Mouse (Mus musculus) megakaryocyte, adult 5-6 weeks (primary cell): ENCODE measurements around the gene Nwd2. TPM values are rescaled to one million over a fixed set of nuclear protein-coding genes. Genes with fewer than 3 reads are reported as not detected.

Experiments
- ATAC-seq: 2 replicates; pipeline ENCODE4 v1.8.0; 2016; ENCODE audit warnings: mild to moderate bottlenecking, inconsistent platforms; ENCODE audit not compliant: poor library complexity, severe bottlenecking
- total RNA-seq, 2 experiments: library from RNA; stranded (forward) in 1 of 2; stranded (reverse) in 1 of 2; fragments of 153-499, 151-499 nt in 1 of 2; fragments of 221-1000, 200-1000 nt in 1 of 2; gene quantifications; 2 replicates each; pipeline versions ENCODE4 v1.2.3 to v1.2.4; 2015 to 2017

The Nwd2 gene
- not detected in 2 replicates for total RNA-seq (2015)
- total RNA-seq (2017): not detected in 2 replicates

GRCm38 (mm10) chr5:63649070-63649532 is at the start of gene Nwd2:
Nwd2 (plus strand) TSS chr5:63649102.
- ATAC-seq: no peak

- no peak for ATAC-seq
These were observed 41.5 kb upstream of the Nwd2 start for GRCm38 (mm10) chr5:63607447-63607846.

GRCm38 (mm10) chr5:63616792-63617668 is 31.9 kb upstream of the Nwd2 start:
- ATAC-seq: no peak

GRCm38 (mm10) chr5:63624123-63624522 is 24.8 kb upstream of the Nwd2 start:
- ATAC-seq: no peak

- ATAC-seq: no peak
These were observed 20.9 kb upstream of the Nwd2 start for GRCm38 (mm10) chr5:63627832-63628530.

- no peak for ATAC-seq
These were observed 20.4 kb upstream of the Nwd2 start for GRCm38 (mm10) chr5:63628531-63628871.

- ATAC-seq: no peak
These were observed 14.3 kb upstream of the Nwd2 start for GRCm38 (mm10) chr5:63634636-63635035.

GRCm38 (mm10) chr5:63648187-63648586 is 715 bp upstream of the Nwd2 start:
- ATAC-seq: no peak

- ATAC-seq: no peak
These were observed 897 bp downstream of the Nwd2 start for GRCm38 (mm10) chr5:63649533-63650464.

- no peak for ATAC-seq
These were observed 2.9 kb downstream of the Nwd2 start for GRCm38 (mm10) chr5:63651813-63652212.

- no peak for ATAC-seq
These were observed 3.8 kb downstream of the Nwd2 start for GRCm38 (mm10) chr5:63652705-63653104.

GRCm38 (mm10) chr5:63666884-63667283 is 18.0 kb downstream of the Nwd2 start:
- no peak for ATAC-seq

- no peak for ATAC-seq
These were observed 27.0 kb downstream of the Nwd2 start for GRCm38 (mm10) chr5:63675934-63676333.

GRCm38 (mm10) chr5:63689084-63689483 is 40.2 kb downstream of the Nwd2 start:
- ATAC-seq: no peak

GRCm38 (mm10) chr5:63696784-63697183 is 47.9 kb downstream of the Nwd2 start:
- ATAC-seq: no peak

- no peak for ATAC-seq
These were observed 48.3 kb downstream of the Nwd2 start for GRCm38 (mm10) chr5:63697196-63697595.

GRCm38 (mm10) chr5:63728955-63729354 is 80.1 kb downstream of the Nwd2 start:
- no peak for ATAC-seq

GRCm38 (mm10) chr5:63735521-63735920 is 86.6 kb downstream of the Nwd2 start:
- ATAC-seq: no peak

- ATAC-seq: no peak
These were observed 94.5 kb downstream of the Nwd2 start for GRCm38 (mm10) chr5:63743426-63743825.

GRCm38 (mm10) chr5:63748299-63748698 is 99.4 kb downstream of the Nwd2 start:
- no peak for ATAC-seq

- ATAC-seq: no peak
These were observed 99.9 kb downstream of the Nwd2 start for GRCm38 (mm10) chr5:63748759-63749158.
